Mouse (Mus musculus): ENCODE measurements at regions not wholly inside any gene's neighbourhood (a gene's known extent, or its start where the extent isn't known, plus 50 kb on each side); places are given as distances from the start of the nearest gene placed in this dataset.

GRCm38 (mm10) chr15:88468107-88468506, 132.0 kb upstream of the Zdhhc25 start:
- no peak for DNase-seq (ENCODE audit: extremely low spot score, low read depth, low spot score)

- peak; percentile 6 for DNase-seq (ENCODE audit: extremely low spot score, low read depth, low spot score)
Observed at GRCm38 (mm10) chr15:88468810-88469209, 131.3 kb upstream of the Zdhhc25 start.

GRCm38 (mm10) chr15:88469508-88470455, 130.3 kb upstream of the Zdhhc25 start:
- DNase-seq (ENCODE audit: extremely low spot score, low read depth, low spot score): no peak

GRCm38 (mm10) chr15:88472351-88473100, 127.6 kb upstream of the Zdhhc25 start:
- DNase-seq (ENCODE audit: extremely low spot score, low read depth, low spot score): no peak

- no peak for DNase-seq (ENCODE audit: extremely low spot score, low read depth, low spot score)
Observed at GRCm38 (mm10) chr15:88473221-88473620, 126.9 kb upstream of the Zdhhc25 start.

- no peak for DNase-seq (ENCODE audit: extremely low spot score, low read depth, low spot score)
Observed at GRCm38 (mm10) chr15:88483471-88483870, 116.6 kb upstream of the Zdhhc25 start.

- no peak for DNase-seq (ENCODE audit: extremely low spot score, low read depth, low spot score)
Observed at GRCm38 (mm10) chr15:88489715-88490114, 110.4 kb upstream of the Zdhhc25 start.

GRCm38 (mm10) chr15:88490316-88491090, 109.6 kb upstream of the Zdhhc25 start:
- no peak for DNase-seq (ENCODE audit: extremely low spot score, low read depth, low spot score)

GRCm38 (mm10) chr15:88491091-88491366, 109.1 kb upstream of the Zdhhc25 start:
- DNase-seq (ENCODE audit: extremely low spot score, low read depth, low spot score): no peak

- no peak for DNase-seq (ENCODE audit: extremely low spot score, low read depth, low spot score)
Observed at GRCm38 (mm10) chr15:88497957-88498356, 102.1 kb upstream of the Zdhhc25 start.

GRCm38 (mm10) chr15:88502311-88502710, 97.8 kb upstream of the Zdhhc25 start:
- DNase-seq (ENCODE audit: extremely low spot score, low read depth, low spot score): no peak

GRCm38 (mm10) chr15:88503896-88504295, 96.2 kb upstream of the Zdhhc25 start:
- DNase-seq (ENCODE audit: extremely low spot score, low read depth, low spot score): no peak

- no peak for DNase-seq (ENCODE audit: extremely low spot score, low read depth, low spot score)
Observed at GRCm38 (mm10) chr15:88505491-88506119, 94.5 kb upstream of the Zdhhc25 start.

- no peak for DNase-seq (ENCODE audit: extremely low spot score, low read depth, low spot score)
Observed at GRCm38 (mm10) chr15:88507886-88508285, 92.2 kb upstream of the Zdhhc25 start.

GRCm38 (mm10) chr15:88508971-88509370, 91.1 kb upstream of the Zdhhc25 start:
- no peak for DNase-seq (ENCODE audit: extremely low spot score, low read depth, low spot score)

GRCm38 (mm10) chr15:88509626-88510025, 90.5 kb upstream of the Zdhhc25 start:
- DNase-seq (ENCODE audit: extremely low spot score, low read depth, low spot score): no peak

GRCm38 (mm10) chr15:88514091-88514490, 86.0 kb upstream of the Zdhhc25 start:
- no peak for DNase-seq (ENCODE audit: extremely low spot score, low read depth, low spot score)

- DNase-seq (ENCODE audit: extremely low spot score, low read depth, low spot score): no peak
Observed at GRCm38 (mm10) chr15:88531218-88531617, 68.9 kb upstream of the Zdhhc25 start.

GRCm38 (mm10) chr15:88532008-88532407, 68.1 kb upstream of the Zdhhc25 start:
- DNase-seq (ENCODE audit: extremely low spot score, low read depth, low spot score): no peak

GRCm38 (mm10) chr15:88533354-88533753, 66.7 kb upstream of the Zdhhc25 start:
- DNase-seq (ENCODE audit: extremely low spot score, low read depth, low spot score): no peak

- no peak for DNase-seq (ENCODE audit: extremely low spot score, low read depth, low spot score)
Observed at GRCm38 (mm10) chr15:88535516-88535915, 64.6 kb upstream of the Zdhhc25 start.
